Comparison of ENCODE assay signal across 8 mouse cellular contexts in the genomic region with DNA sequence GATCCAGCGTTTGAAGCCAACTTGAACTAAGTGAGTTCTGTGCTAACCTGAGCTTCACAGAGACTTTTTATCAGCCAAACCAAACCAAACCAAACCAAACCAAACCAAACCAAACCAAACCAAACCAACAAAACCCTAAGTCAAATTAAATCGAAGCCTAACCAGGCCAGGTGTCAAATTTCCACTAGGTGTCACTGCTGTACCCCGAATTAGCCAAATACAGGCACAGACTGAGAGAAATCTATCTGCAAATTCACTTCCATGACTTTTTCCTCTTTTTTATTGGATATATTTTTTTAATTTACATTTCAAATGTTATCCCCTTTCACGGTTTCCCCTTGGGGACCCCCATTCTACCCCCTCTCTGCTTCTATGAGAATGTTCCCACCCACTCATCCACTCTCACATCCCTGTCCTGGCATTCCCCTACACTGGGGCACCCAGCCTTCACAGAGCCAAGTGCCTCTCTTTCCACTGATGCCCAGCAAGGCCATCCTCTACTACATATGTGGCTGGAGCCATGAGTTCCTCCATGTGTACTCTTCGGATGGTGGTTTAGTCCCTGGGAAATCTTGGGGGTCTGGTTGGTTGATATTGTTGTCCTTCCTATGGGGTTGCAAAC. TPM values are rescaled to one million over a fixed set of nuclear protein-coding genes. Genes with fewer than 3 reads are reported as not detected.
A peak's percentile ranks its signal among the peaks of the same experiment; 100 is the strongest.
DNase-seq lines count a peak whose midpoint lies in the region; ATAC-seq and TF ChIP-seq lines count a peak whose summit lies in the region.

No protein-coding gene starts in this region.

- peak; percentile 84 for ATAC-seq in forebrain, postnatal 0 days
- ATAC-seq in activated CD4-positive, CD25-positive, alpha-beta regulatory T cell, adult 4 months, result no peak

- H3K4me1 ChIP-seq in forebrain, postnatal 0 days (ENCODE audit: insufficient read depth), result no peaks in the 10 kb centered on the region
- no peaks in the 10 kb centered on the region for H3K4me1 ChIP-seq in midbrain, embryonic 10.5 days

- no peaks in the 10 kb centered on the region for H3K36me3 ChIP-seq in forebrain, postnatal 0 days (ENCODE audit: insufficient read depth)
- no peaks in the 10 kb centered on the region for H3K36me3 ChIP-seq in midbrain, embryonic 10.5 days

- no peaks in the 10 kb centered on the region for H3K27me3 ChIP-seq in forebrain, postnatal 0 days (ENCODE audit: insufficient read depth, low read length)
- H3K27me3 ChIP-seq in midbrain, embryonic 10.5 days (ENCODE audit: low read depth, poor library complexity, severe bottlenecking), result no peaks in the 10 kb centered on the region

- H3K9ac ChIP-seq in forebrain, postnatal 0 days, result no peak overlapping the region

- no peak overlapping the region for H3K4me2 ChIP-seq in forebrain, postnatal 0 days (ENCODE audit: low read depth)

- peak; percentile 16 to 79 for DNase-seq in adrenal gland, adult (ENCODE audit: inconsistent age in 2 of 2, low spot score in 1 of 2)
- DNase-seq in adrenal gland, adult 8-10 months, result no peak
- peak; percentile 31 for DNase-seq in thymus, postnatal 0 days (ENCODE audit: low spot score)
- DNase-seq in thymus, adult 18-20 months, result no peak
- DNase-seq in forebrain, postnatal 0 days, result peak; percentile 87
- DNase-seq in layer of hippocampus, adult 9-11 months, result peak; percentile 21
- peak; percentile 31 for DNase-seq in midbrain, embryonic 10.5 days (ENCODE audit: low spot score)

- H3K27ac ChIP-seq in forebrain, postnatal 0 days (ENCODE audit: low read depth, low read length), result no peak overlapping the region
- H3K27ac ChIP-seq in midbrain, embryonic 10.5 days (replicated peaks), result no peak overlapping the region

- peak; percentile 87 for TF ChIP-seq CTCF in forebrain, postnatal 0 days (IDR thresholded peaks at IDR 0.05; ENCODE audit: low read depth)

- WGBS in forebrain, postnatal 0 days, result 45% methylated on average over 5 of the region's 5 CpGs
- WGBS in midbrain, embryonic 10.5 days, result 50% methylated on average over 5 of the region's 5 CpGs

- no peaks in the 10 kb centered on the region for H3K9me3 ChIP-seq in forebrain, postnatal 0 days (ENCODE audit: low read length)
- no peaks in the 10 kb centered on the region for H3K9me3 ChIP-seq in midbrain, embryonic 10.5 days (replicated peaks)

- H3K4me3 ChIP-seq in forebrain, postnatal 0 days (ENCODE audit: low read depth, low read length), result no peak overlapping the region
- H3K4me3 ChIP-seq in midbrain, embryonic 10.5 days, result no peak overlapping the region

RNA-seq across cellular contexts. Expression of a gene that starts 33.9 kb away (rescaled TPM):
- total RNA-seq in adrenal gland, adult 8-10 months (2022), result 10 to 100 TPM; 61.0 to 96.2 (median 73.9) TPM
- 24.0 and 26.2 TPM in 2 replicates for polyA plus RNA-seq in thymus, postnatal 0 days (2015; fragmentation: Nextera tagmentation; extraction: Ambion mirVana)
- total RNA-seq in forebrain, postnatal 0 days (2014; rRNA removed), result 33.5 and 34.0 TPM in 2 replicates
- 18.1 and 24.3 TPM in 2 replicates for polyA plus RNA-seq in forebrain, postnatal 0 days (2015; fragmentation: Nextera tagmentation; extraction: Ambion mirVana)
- 32.4 and 35.9 TPM in 2 replicates for polyA plus RNA-seq in midbrain, embryonic 10.5 days (2016; fragmentation: Nextera tagmentation; extraction: Ambion mirVana)
- polyA plus RNA-seq in activated CD4-positive, CD25-positive, alpha-beta regulatory T cell, adult 4 months (2017; shearing (Covaris generic)), result 10 to 100 TPM; 18.9 to 24.2 TPM

RNA-seq across cellular contexts. Expression of a gene that starts 36.0 kb away (rescaled TPM):
- 1 to 10 TPM; 4.0 to 7.9 (median 4.8) TPM for total RNA-seq in adrenal gland, adult 8-10 months (2022)
- polyA plus RNA-seq in thymus, postnatal 0 days (2015; fragmentation: Nextera tagmentation; extraction: Ambion mirVana), result 0.22 and 0.31 TPM in 2 replicates
- 17.7 and 23.7 TPM in 2 replicates for total RNA-seq in forebrain, postnatal 0 days (2014; rRNA removed)
- polyA plus RNA-seq in forebrain, postnatal 0 days (2015; fragmentation: Nextera tagmentation; extraction: Ambion mirVana), result 2.4 and 5.7 TPM in 2 replicates
- polyA plus RNA-seq in midbrain, embryonic 10.5 days (2016; fragmentation: Nextera tagmentation; extraction: Ambion mirVana), result 1.5 and 2.4 TPM in 2 replicates
- polyA plus RNA-seq in activated CD4-positive, CD25-positive, alpha-beta regulatory T cell, adult 4 months (2017; shearing (Covaris generic)), result under 1 TPM in 1 of 2 experiments, not detected in 1; 0.30 TPM

Comparison
In these comparisons a context has a peak if more than half of its experiments do, and no peak if none do; other contexts are left out.
1. DNase-seq: peak in adrenal gland, adult (2 of 2), thymus, postnatal 0 days (single experiment), forebrain, postnatal 0 days (single experiment), layer of hippocampus, adult 9-11 months (single experiment) and midbrain, embryonic 10.5 days (single experiment); none in adrenal gland, adult 8-10 months (single experiment) and thymus, adult 18-20 months (0 of 2).